Mouse (Mus musculus) heart, postnatal 0 days (tissue): ENCODE data around the gene Hist1h4b.

Experiments
- CTCF ChIP-seq: IDR thresholded peaks from 2 replicates; pipeline ENCODE4 v1.5.1; 2016; ENCODE audit warnings: antibody characterized with exemption, control low read depth, low read depth
- EP300 ChIP-seq: IDR thresholded peaks from 2 replicates; pipeline ENCODE4 v1.6.1; 2016; ENCODE audit warnings: antibody characterized with exemption, low read depth

- TF ChIP-seq CTCF (no peak), EP300 (no peak)
These were observed 7.7 kb downstream of the Hist1h4b start for GRCm38 (mm10) chr13:23764324-23765171.
